Mouse (Mus musculus): ENCODE results near the gene Naa25. TPM values are rescaled to one million over a fixed set of nuclear protein-coding genes. Genes with fewer than 3 reads are reported as not detected.
"Not testable (repeated sequence)": the region's sequence is repeated elsewhere in the genome, so short reads cannot be mapped to it uniquely, and the experiment has no call there.

Naa25 gene
- polyA plus RNA-seq (2012; rRNA removed), result 21.6 TPM in 2 replicates

DNA sequence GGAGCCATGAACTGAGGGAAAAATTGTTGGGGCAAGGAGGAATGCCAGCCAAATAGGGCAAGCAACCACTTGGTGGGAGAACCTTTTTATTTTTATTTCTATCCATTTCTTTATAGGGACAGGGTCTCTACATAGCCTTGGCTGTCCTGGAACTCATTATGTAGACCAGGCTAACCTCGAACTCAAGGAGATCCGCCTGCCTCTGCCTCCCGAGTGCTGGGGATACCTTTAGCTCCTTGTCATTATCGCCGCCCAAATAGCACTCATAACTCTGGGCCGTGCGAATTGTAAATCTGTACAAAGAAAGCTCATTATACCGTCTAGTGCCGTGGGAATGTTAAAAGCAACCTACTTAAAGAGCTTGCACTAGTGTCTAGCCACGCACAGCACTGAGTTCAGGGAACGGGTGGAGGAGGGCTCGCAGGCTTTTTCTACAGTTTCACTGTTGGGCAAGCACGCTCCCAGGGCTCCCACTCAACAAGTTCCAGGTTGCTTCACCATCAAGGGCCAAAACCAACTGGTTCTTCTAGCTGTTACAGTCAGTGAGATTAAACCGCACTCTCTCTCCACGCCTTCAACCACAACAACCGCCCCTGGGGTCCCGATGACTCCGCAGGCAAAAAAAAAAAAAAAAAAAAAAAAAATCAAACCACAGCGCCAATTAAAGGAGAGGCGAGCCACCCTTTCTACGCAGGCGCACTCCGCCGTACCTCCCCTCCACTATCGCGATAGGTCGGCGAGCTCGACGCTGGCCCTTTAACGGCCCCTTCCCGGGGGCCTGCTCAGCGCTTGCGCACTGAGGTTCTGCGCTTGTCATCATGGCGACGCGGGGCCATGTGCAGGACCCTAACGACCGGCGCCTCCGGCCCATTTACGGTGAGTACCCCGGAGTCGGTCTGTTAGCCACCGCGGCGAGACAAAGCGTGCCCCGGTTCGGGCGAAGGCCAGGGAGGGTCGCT, at the start of gene Naa25:
TSS of gene Naa25 (plus strand) at position 750 of the 959 bp plus-strand sequence.
- Histone ChIP-seq H3K4me3 (ENCODE audit: insufficient read depth, low read length) (peak within 1 kb of the TSS; percentile 95), H3K27ac (ENCODE audit: insufficient read depth, low read length) (0 out of 2 replicates have a peak within 1 kb of the TSS, but pooled peaks have one; percentile 38), H3K4me1 (ENCODE audit: control insufficient read depth, insufficient read depth, low read length) (peaks cover 10% of the 10 kb centered on the region)
- no peak for TF ChIP-seq CTCF (IDR thresholded peaks at IDR 0.05; ENCODE audit: extremely low read depth, insufficient read depth, low read length)
- peak; percentile 67; the same call in 1 of the 2 replicates for TF ChIP-seq POLR2A (IDR thresholded peaks at IDR 0.05; ENCODE audit: extremely low read depth, insufficient read depth, low read length)

- no peak for TF ChIP-seq CTCF (IDR thresholded peaks at IDR 0.05; ENCODE audit: extremely low read depth, insufficient read depth, low read length)
- no peak for TF ChIP-seq POLR2A (IDR thresholded peaks at IDR 0.05; ENCODE audit: extremely low read depth, insufficient read depth, low read length)
- Histone ChIP-seq H3K4me3 (ENCODE audit: insufficient read depth, low read length) (no peak overlapping the region), H3K27ac (ENCODE audit: insufficient read depth, low read length) (no peak overlapping the region), H3K4me1 (ENCODE audit: control insufficient read depth, insufficient read depth, low read length) (no peaks in the 10 kb centered on the region)
Measured at GRCm38 (mm10) chr5:121359229-121359628, 38.5 kb upstream of the Naa25 start.

- TF ChIP-seq POLR2A (IDR thresholded peaks at IDR 0.05; ENCODE audit: extremely low read depth, insufficient read depth, low read length), result no peak
- Histone ChIP-seq H3K4me3 (ENCODE audit: insufficient read depth, low read length) (no peak overlapping the region), H3K27ac (ENCODE audit: insufficient read depth, low read length) (no peak overlapping the region), H3K4me1 (ENCODE audit: control insufficient read depth, insufficient read depth, low read length) (no peaks in the 10 kb centered on the region)
Measured at GRCm38 (mm10) chr5:121361696-121362095, 36.0 kb upstream of the Naa25 start.

- no peak overlapping the region for H3K4me3 ChIP-seq (ENCODE audit: insufficient read depth, low read length)
- no peak for TF ChIP-seq POLR2A (IDR thresholded peaks at IDR 0.05; ENCODE audit: extremely low read depth, insufficient read depth, low read length)
- TF ChIP-seq CTCF (IDR thresholded peaks at IDR 0.05; ENCODE audit: extremely low read depth, insufficient read depth, low read length), result no peak
- no peaks in the 10 kb centered on the region for H3K4me1 ChIP-seq (ENCODE audit: control insufficient read depth, insufficient read depth, low read length)
- H3K27ac ChIP-seq (ENCODE audit: insufficient read depth, low read length), result no peak overlapping the region
Measured at GRCm38 (mm10) chr5:121363441-121363840, 34.3 kb upstream of the Naa25 start.

- no peak overlapping the region for H3K4me3 ChIP-seq (ENCODE audit: insufficient read depth, low read length)
- no peak overlapping the region for H3K27ac ChIP-seq (ENCODE audit: insufficient read depth, low read length)
- H3K4me1 ChIP-seq (ENCODE audit: control insufficient read depth, insufficient read depth, low read length), result no peaks in the 10 kb centered on the region
- no peak for TF ChIP-seq CTCF (IDR thresholded peaks at IDR 0.05; ENCODE audit: extremely low read depth, insufficient read depth, low read length)
- no peak for TF ChIP-seq POLR2A (IDR thresholded peaks at IDR 0.05; ENCODE audit: extremely low read depth, insufficient read depth, low read length)
Measured at GRCm38 (mm10) chr5:121366449-121367225, 31.1 kb upstream of the Naa25 start.

- Histone ChIP-seq H3K4me3 (ENCODE audit: insufficient read depth, low read length) (no peak overlapping the region), H3K4me1 (ENCODE audit: control insufficient read depth, insufficient read depth, low read length) (no peaks in the 10 kb centered on the region), H3K27ac (ENCODE audit: insufficient read depth, low read length) (no peak overlapping the region)
- TF ChIP-seq POLR2A (IDR thresholded peaks at IDR 0.05; ENCODE audit: extremely low read depth, insufficient read depth, low read length) (no peak), CTCF (IDR thresholded peaks at IDR 0.05; ENCODE audit: extremely low read depth, insufficient read depth, low read length) (no peak)
Measured at GRCm38 (mm10) chr5:121367255-121367654, 30.5 kb upstream of the Naa25 start.

GRCm38 (mm10) chr5:121371712-121372111, 26.0 kb upstream of the Naa25 start:
- Histone ChIP-seq H3K27ac (ENCODE audit: insufficient read depth, low read length) (no peak overlapping the region), H3K4me3 (ENCODE audit: insufficient read depth, low read length) (no peak overlapping the region), H3K4me1 (ENCODE audit: control insufficient read depth, insufficient read depth, low read length) (no peaks in the 10 kb centered on the region)
- TF ChIP-seq CTCF (IDR thresholded peaks at IDR 0.05; ENCODE audit: extremely low read depth, insufficient read depth, low read length) (no peak), POLR2A (IDR thresholded peaks at IDR 0.05; ENCODE audit: extremely low read depth, insufficient read depth, low read length) (no peak)

DNA sequence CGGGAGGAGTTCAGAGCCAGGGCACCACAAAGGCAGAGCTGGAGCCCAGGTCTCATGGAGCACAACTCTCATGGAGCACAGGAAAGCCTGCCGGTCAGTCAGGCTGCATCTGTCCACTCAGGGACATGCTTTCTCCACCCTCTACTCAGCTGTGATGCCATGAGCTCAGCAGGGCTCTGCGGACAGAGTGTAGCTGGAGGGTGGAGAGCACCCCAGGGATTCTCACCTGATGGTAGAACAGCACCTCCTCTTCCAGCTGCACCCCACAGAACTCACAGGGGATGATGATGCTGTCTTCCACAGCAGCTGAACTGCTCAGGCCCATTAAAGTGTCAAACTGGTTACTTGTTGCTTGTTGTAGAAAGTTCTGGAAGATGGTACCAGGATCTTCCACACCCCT, 22.9 kb upstream of the Naa25 start:
- TF ChIP-seq POLR2A (IDR thresholded peaks at IDR 0.05; ENCODE audit: extremely low read depth, insufficient read depth, low read length), result no peak
- Histone ChIP-seq H3K4me1 (ENCODE audit: control insufficient read depth, insufficient read depth, low read length) (no peaks in the 10 kb centered on the region), H3K4me3 (ENCODE audit: insufficient read depth, low read length) (no peak overlapping the region), H3K27ac (ENCODE audit: insufficient read depth, low read length) (no peak overlapping the region)

DNA sequence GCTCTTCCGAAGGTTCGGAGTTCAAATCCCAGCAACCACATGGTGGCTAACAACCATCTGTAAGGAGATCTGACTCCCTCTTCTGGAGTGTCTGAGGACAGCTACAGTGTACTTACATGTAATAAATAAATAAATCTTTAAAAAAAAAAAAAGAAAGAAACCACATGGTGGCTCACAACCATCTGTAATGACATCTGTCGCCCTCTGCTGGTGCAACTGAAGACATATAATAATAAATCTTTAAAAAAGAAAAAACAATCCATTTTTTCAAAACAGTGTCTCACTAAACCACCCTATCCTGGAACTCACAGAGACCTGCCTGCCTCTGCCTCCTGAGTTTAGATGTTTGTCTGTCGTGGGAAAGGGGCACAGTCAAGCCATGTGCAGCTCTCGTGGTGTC, 20.8 kb upstream of the Naa25 start:
- not testable (repeated sequence) for H3K4me1 ChIP-seq (ENCODE audit: control insufficient read depth, insufficient read depth, low read length); H3K27ac ChIP-seq (ENCODE audit: insufficient read depth, low read length); H3K4me3 ChIP-seq (ENCODE audit: insufficient read depth, low read length)
